Mouse (Mus musculus) CH12.LX (cell line): ENCODE results near the gene Nme1. TPM values are rescaled to one million over a fixed set of nuclear protein-coding genes. Genes with fewer than 3 reads are reported as not detected.

Experiments
- DNase-seq: peaks from one replicate; pipeline ENCODE4 v3.0.0-alpha.2; 2013; ENCODE audit errors: extremely low read depth
- H3K27ac ChIP-seq: 2 replicates; pipeline ENCODE4 v1.5.1; 2012; ENCODE audit warnings: low read depth, mild to moderate bottlenecking, control low read depth, moderate library complexity; ENCODE audit not compliant: insufficient read depth
- H3K27me3 ChIP-seq: replicated peaks from 2 replicates; pipeline ENCODE3; 2012; ENCODE audit warnings: inconsistent platforms
- H3K36me3 ChIP-seq, 2 experiments: replicated peaks in 1 of 2; 2 replicates each; pipeline versions ENCODE3 to v1.6.1; 2012; ENCODE audit warnings: inconsistent platforms in 1 of 2, low read length in 1 of 2, mild to moderate bottlenecking in 1 of 2, mixed read lengths in 1 of 2, moderate library complexity in 1 of 2; ENCODE audit not compliant: control insufficient read depth in 1 of 2, insufficient read depth in 1 of 2
- H3K4me1 ChIP-seq, 2 experiments: 2 replicates each; pipeline ENCODE4 v1.6.1; 2012; ENCODE audit warnings: inconsistent platforms in 1 of 2, moderate library complexity in 1 of 2; ENCODE audit not compliant: insufficient read depth in 2 of 2, control insufficient read depth in 1 of 2
- H3K4me2 ChIP-seq: 2 replicates; pipeline ENCODE4 v1.6.1; 2012; ENCODE audit warnings: low read depth, mild to moderate bottlenecking, control low read depth; ENCODE audit not compliant: poor library complexity, insufficient read depth, severe bottlenecking
- H3K4me3 ChIP-seq, 3 experiments: fragments of 150-350 bp in 1 of 3; sonication (generic) in 1 of 3; replicated peaks in 1 of 3; 2 replicates each; pipeline versions ENCODE3 to v1.5.1; 2011 to 2012; ENCODE audit warnings: low read depth in 2 of 3, low read length in 2 of 3, mild to moderate bottlenecking in 2 of 3, moderate library complexity in 2 of 3, control low read depth in 1 of 3, improper control_type of control experiment in 1 of 3, inconsistent platforms in 1 of 3, mixed read lengths in 1 of 3; ENCODE audit not compliant: poor library complexity in 1 of 3
- H3K79me2 ChIP-seq: replicated peaks from 2 replicates; pipeline ENCODE4 v1.6.1; 2012; ENCODE audit warnings: mild to moderate bottlenecking, moderate library complexity; ENCODE audit not compliant: control insufficient read depth, poor library complexity, insufficient read depth, severe bottlenecking; ENCODE audit errors: extremely low read depth
- H3K9ac ChIP-seq: 2 replicates; pipeline ENCODE4 v1.6.1; 2012; ENCODE audit warnings: low read depth, mild to moderate bottlenecking, control low read depth, moderate library complexity; ENCODE audit not compliant: insufficient read depth
- H3K9me3 ChIP-seq: replicated peaks from 2 replicates; pipeline ENCODE3; 2012; ENCODE audit warnings: low read length, inconsistent platforms, mixed read lengths
- MAFK ChIP-seq: IDR thresholded peaks from 2 replicates; pipeline ENCODE4 v1.6.1; 2011; ENCODE audit warnings: low read length, improper control_type of control experiment; ENCODE audit not compliant: insufficient replicate concordance
- MAZ ChIP-seq: IDR thresholded peaks from 2 replicates; pipeline ENCODE4 v1.6.1; 2012; ENCODE audit warnings: low read depth, mild to moderate bottlenecking, inconsistent platforms, low read length, improper control_type of control experiment, moderate library complexity
- NRF1 ChIP-seq: IDR thresholded peaks from 2 replicates; pipeline ENCODE4 v1.6.1; 2014; ENCODE audit warnings: low read depth, mild to moderate bottlenecking, inconsistent platforms, low read length, improper control_type of control experiment, moderate library complexity
- POLR2A ChIP-seq: IDR thresholded peaks from 2 replicates; pipeline ENCODE4 v1.6.1; 2011; ENCODE audit warnings: low read depth, mild to moderate bottlenecking, improper control_type of control experiment, low read length
- POLR2AphosphoS2 ChIP-seq: IDR thresholded peaks from 2 replicates; pipeline ENCODE4 v1.6.1; 2011; ENCODE audit warnings: low read depth, low read length, improper control_type of control experiment
- UBTF ChIP-seq: IDR thresholded peaks from 2 replicates; pipeline ENCODE4 v1.6.1; 2012; ENCODE audit warnings: low read depth, mild to moderate bottlenecking, inconsistent platforms, low read length, improper control_type of control experiment, moderate library complexity
- ZKSCAN1 ChIP-seq: IDR thresholded peaks from 2 replicates; pipeline ENCODE4 v1.6.1; 2012; ENCODE audit warnings: low read depth, inconsistent platforms, low read length, improper control_type of control experiment, borderline replicate concordance
- ZMIZ1 ChIP-seq: IDR thresholded peaks from 2 replicates; pipeline ENCODE4 v1.6.1; 2012; ENCODE audit warnings: low read depth, mild to moderate bottlenecking, inconsistent platforms, low read length, improper control_type of control experiment
- ZNF384 ChIP-seq: IDR thresholded peaks from 2 replicates; pipeline ENCODE4 v1.6.1; 2012; ENCODE audit warnings: low read depth, low read length, improper control_type of control experiment, inconsistent platforms
- dilution Hi-C: fragments of 300-500 bp; cut with MboI; formaldehyde crosslinking; loops from 2 replicates; pipeline ENCODE4 v1.14.3; 2020; ENCODE audit warnings: low sequenced_read_pairs; ENCODE audit not compliant: extremely low pct_unique_long_range_greater_than_20kb, extremely low pct_ligation_motif_present
- in situ Hi-C: fragments of 300-500 bp; cut with MboI; formaldehyde crosslinking; loops from 3 replicates; pipeline ENCODE4 v1.14.3; 2019; ENCODE audit warnings: low sequenced_read_pairs, low pct_ligation_motif_present, low pct_unique_long_range_greater_than_20kb, mixed read lengths
- polyA plus RNA-seq: library from polyadenylated mRNA; unstranded; fragments of >175 nt; gene quantifications from 2 replicates; pipeline ENCODE4 v1.2.1, GENCODE M21; 2012; ENCODE audit warnings: low read depth; ENCODE audit not compliant: insufficient read length
- total RNA-seq, 2 experiments: library from RNA; depleted of rRNA; stranded (reverse); fragments of 300-350 nt in 1 of 2; fragments of >200 nt in 1 of 2; gene quantifications; 2 replicates each; pipeline ENCODE4 v1.2.3; 2012 to 2014

Gene Nme1
- total and polyA plus RNA-seq, 3 experiments: 129 to 443 (median 187) TPM

- DNase-seq: no peak
- H3K36me3 ChIP-seq: peaks cover 37 to 68% of the 10 kb centered on the region in 2 experiments
- no peaks in the 10 kb centered on the region for H3K9me3 ChIP-seq
- TF ChIP-seq ZMIZ1 (peak; percentile 25; the same call in 1 of the 2 replicates), UBTF (no peak), MAFK (no peak), POLR2AphosphoS2 (peak; percentile 49; the same call in 1 of the 2 replicates), POLR2A (peak; percentile 31; the same call in 1 of the 2 replicates), ZNF384 (no peak)
- in situ Hi-C loops: loop anchor here (25.0 kb wide), 1 partner anchor 310 kb away; no protein-coding TSS in a partner anchor
- H3K4me1 ChIP-seq: peaks cover 6 to 46% of the 10 kb centered on the region in 2 experiments; a peak in 3 of 4 replicates
- H3K4me3 ChIP-seq: peak overlapping the region in 1 of 3 experiments; percentile 54
- H3K9ac ChIP-seq: peak overlapping the region; percentile 18
- H3K27me3 ChIP-seq: no peaks in the 10 kb centered on the region
- peak overlapping the region; percentile 41 for H3K4me2 ChIP-seq
- dilution Hi-C loops: no loop called here
- no peak overlapping the region for H3K27ac ChIP-seq
- peaks cover 42% of the 10 kb centered on the region for H3K79me2 ChIP-seq
These were observed 15.9 kb downstream of the Nme1 start for GRCm38 (mm10) chr11:93952376-93952775.

- Histone ChIP-seq H3K27me3 (no peaks in the 10 kb centered on the region), H3K9ac (no peak overlapping the region), H3K4me2 (no peak overlapping the region), H3K36me3 (peaks cover 43 to 78% of the 10 kb centered on the region in 2 experiments), H3K4me3 (no peak overlapping the region), H3K4me1 (peaks cover 4 to 32% of the 10 kb centered on the region in 2 experiments; a peak in 3 of 4 replicates), H3K79me2 (peaks cover 38% of the 10 kb centered on the region), H3K27ac (no peak overlapping the region), H3K9me3 (no peaks in the 10 kb centered on the region)
- TF ChIP-seq NRF1 (no peak), MAZ (no peak)
- dilution Hi-C loops: no loop called here
- in situ Hi-C loops: loop anchor here (25.0 kb wide), 1 partner anchor 312 kb away; no protein-coding TSS in a partner anchor
- no peak for DNase-seq
These were observed 18.3 kb downstream of the Nme1 start for GRCm38 (mm10) chr11:93950045-93950444.

- DNase-seq: no peak
- no peaks in the 10 kb centered on the region for H3K27me3 ChIP-seq
- peaks cover 4 to 31% of the 10 kb centered on the region in 2 experiments; a peak in 3 of 4 replicates for H3K4me1 ChIP-seq
- no peak overlapping the region for H3K9ac ChIP-seq
- dilution Hi-C loops: no loop called here
- H3K4me2 ChIP-seq: no peak overlapping the region
- no peak overlapping the region for H3K27ac ChIP-seq
- H3K4me3 ChIP-seq: no peak overlapping the region
- in situ Hi-C loops: no loop called here
- H3K9me3 ChIP-seq: no peaks in the 10 kb centered on the region
- TF ChIP-seq POLR2AphosphoS2 (peak; percentile 92; the same call in 1 of the 2 replicates), ZMIZ1 (peak; percentile 62), ZKSCAN1 (no peak), POLR2A (peak; percentile 46; the same call in 1 of the 2 replicates)
- peaks cover 28% of the 10 kb centered on the region for H3K79me2 ChIP-seq
- H3K36me3 ChIP-seq: peaks cover 43 to 85% of the 10 kb centered on the region in 2 experiments
These were observed 19.3 kb downstream of the Nme1 start for GRCm38 (mm10) chr11:93948887-93949567.
